Comparison of ENCODE assay signal across 15 mouse cellular contexts in the genomic region with DNA sequence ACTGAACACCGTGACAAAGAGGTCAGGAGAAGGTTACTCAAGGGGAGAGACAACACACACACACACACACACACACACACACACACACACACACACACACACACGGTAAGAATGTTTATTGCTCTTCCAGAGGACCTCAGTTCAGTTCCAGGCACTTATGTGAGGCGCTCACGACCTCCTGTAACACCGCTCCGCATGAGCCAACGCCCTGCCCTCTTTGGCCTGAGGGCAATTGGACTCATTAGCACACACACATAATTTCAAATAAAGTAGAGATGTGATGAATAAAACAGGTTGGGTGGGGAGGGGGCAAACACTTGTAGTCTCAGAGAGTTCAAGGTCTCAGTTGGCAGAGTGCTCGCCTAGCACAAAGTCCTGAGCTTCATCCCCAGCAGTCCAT. TPM values are rescaled to one million over a fixed set of nuclear protein-coding genes. Genes with fewer than 3 reads are reported as not detected.
A peak's percentile ranks its signal among the peaks of the same experiment; 100 is the strongest.
DNase-seq lines count a peak whose midpoint lies in the region; ATAC-seq and TF ChIP-seq lines count a peak whose summit lies in the region.
"Had no signal": no experiment of that assay in that cellular context is flagged by ENCODE, and none has a peak within 500 bp of the region (broad histone marks: within the 10 kb centered on the region; RNA-seq: fewer than 3 reads in every experiment).

No protein-coding gene starts in this region.

- DNase-seq in kidney, adult 18-20 months: no peak
- DNase-seq in ES-E14 (ENCODE audit: low read depth, low spot score): no peak
- DNase-seq in liver, embryonic 13.5 days: no peak
- DNase-seq in gastrocnemius, adult 18-20 months (ENCODE audit: low spot score): no peak
- no peak for DNase-seq in cerebellum, adult 2 months
- DNase-seq: gastrocnemius, postnatal 10 days; layer of hippocampus, adult 9-11 months; right cerebral cortex, adult 18-20 months had no signal

- TF ChIP-seq POLR2A in cerebellum, adult 2 months (IDR thresholded peaks at IDR 0.05; ENCODE audit: borderline replicate concordance, insufficient read depth, low read length): no peak

- peak overlapping the region; percentile 54 for H3K4me2 ChIP-seq in kidney, embryonic 16.5 days (replicated peaks; ENCODE audit: low read depth, low read length)
- no peak overlapping the region for H3K4me2 ChIP-seq in embryonic facial prominence, embryonic 12.5 days (replicated peaks)
- H3K4me2 ChIP-seq in liver, embryonic 13.5 days: peak overlapping the region; percentile 32
- H3K4me2 ChIP-seq: midbrain, embryonic 12.5 days had no signal

- no peak for TF ChIP-seq CTCF in cerebellum, adult 2 months (IDR thresholded peaks at IDR 0.05; ENCODE audit: borderline replicate concordance, insufficient read depth, low read depth, low read length)

- 63% methylated on average over 8 of the region's 8 CpGs for WGBS in kidney, embryonic 16.5 days
- 72% methylated on average over 8 of the region's 8 CpGs for WGBS in embryonic facial prominence, embryonic 12.5 days
- 78% methylated on average over 8 of the region's 8 CpGs for WGBS in liver, embryonic 13.5 days (ENCODE audit: insufficient replicate concordance)
- WGBS in cerebellum, adult 2 months: 87% methylated on average over 8 of the region's 8 CpGs

- H3K36me3 ChIP-seq in kidney, embryonic 16.5 days (ENCODE audit: insufficient read depth, low read length): no peaks in the 10 kb centered on the region
- H3K36me3 ChIP-seq in ES-E14 (ENCODE audit: control insufficient read depth, insufficient read depth, low read length, poor library complexity, severe bottlenecking): no peaks in the 10 kb centered on the region
- no peaks in the 10 kb centered on the region for H3K36me3 ChIP-seq in embryonic facial prominence, embryonic 12.5 days
- H3K36me3 ChIP-seq in liver, embryonic 13.5 days: no peaks in the 10 kb centered on the region
- H3K36me3 ChIP-seq: forebrain, embryonic 10.5 days; hindbrain, embryonic 12.5 days; midbrain, embryonic 12.5 days; neural tube, embryonic 12.5 days had no signal

- no peaks in the 10 kb centered on the region for H3K27me3 ChIP-seq in kidney, embryonic 16.5 days (ENCODE audit: insufficient read depth, low read length)
- H3K27me3 ChIP-seq in embryonic facial prominence, embryonic 12.5 days: no peaks in the 10 kb centered on the region
- H3K27me3 ChIP-seq in liver, embryonic 13.5 days: no peaks in the 10 kb centered on the region
- no peaks in the 10 kb centered on the region for H3K27me3 ChIP-seq in cerebellum, adult 2 months (ENCODE audit: control insufficient read depth, insufficient read depth, low read length)
- H3K27me3 ChIP-seq: hindbrain, embryonic 12.5 days; midbrain, embryonic 12.5 days; neural tube, embryonic 12.5 days had no signal

- peak overlapping the region; percentile 94 for H3K27ac ChIP-seq in kidney, embryonic 16.5 days (ENCODE audit: low read length)
- H3K27ac ChIP-seq in ES-E14 (ENCODE audit: insufficient read depth, low read depth, low read length, poor library complexity, severe bottlenecking): peak overlapping the region; percentile 94
- H3K27ac ChIP-seq in embryonic facial prominence, embryonic 12.5 days: peak overlapping the region; percentile 82
- peak overlapping the region; percentile 63; the same call in 1 of the 2 replicates for H3K27ac ChIP-seq in liver, embryonic 13.5 days
- no peak overlapping the region for H3K27ac ChIP-seq in cerebellum, adult 2 months (ENCODE audit: insufficient read depth, low read length)
- H3K27ac ChIP-seq: midbrain, embryonic 12.5 days; neural tube, embryonic 12.5 days had no signal

- ATAC-seq in kidney, embryonic 16.5 days (ENCODE audit: low FRiP score, low TSS enrichment): no peak
- ATAC-seq in embryonic facial prominence, embryonic 12.5 days (ENCODE audit: insufficient number of reproducible peaks, insufficient read depth, low FRiP score, low TSS enrichment): no peak
- ATAC-seq in liver, embryonic 13.5 days (ENCODE audit: low read depth): no peak
- ATAC-seq in megakaryocyte-erythroid progenitor cell, adult 5-6 weeks (replicated peaks; ENCODE audit: low FRiP score, low TSS enrichment, poor library complexity, severe bottlenecking): no peak

- peak overlapping the region; percentile 44 for H3K4me3 ChIP-seq in kidney, embryonic 16.5 days (ENCODE audit: low read length)
- H3K4me3 ChIP-seq in ES-E14 (ENCODE audit: insufficient read depth in 1 of 2, low read depth in 1 of 2, low read length in 2 of 2, poor library complexity in 1 of 2, severe bottlenecking in 1 of 2): peak overlapping the region; percentile 68 to 69
- H3K4me3 ChIP-seq in embryonic facial prominence, embryonic 12.5 days: no peak overlapping the region
- H3K4me3 ChIP-seq in liver, embryonic 13.5 days (replicated peaks): no peak overlapping the region
- no peak overlapping the region for H3K4me3 ChIP-seq in cerebellum, adult 2 months (replicated peaks; ENCODE audit: insufficient read depth, low read depth, low read length)
- H3K4me3 ChIP-seq: forebrain, embryonic 10.5 days; hindbrain, embryonic 12.5 days; midbrain, embryonic 12.5 days; neural tube, embryonic 12.5 days had no signal

- in situ Hi-C loops in ES-E14 (cut with MboI; ENCODE audit: low sequenced_read_pairs in 2 of 2, unreplicated experiment in 2 of 2): no loop called here

- H3K4me1 ChIP-seq in kidney, embryonic 16.5 days (ENCODE audit: insufficient read depth, low read length): peaks cover 57% of the 10 kb centered on the region
- peaks cover 11 to 18% of the 10 kb centered on the region in 2 experiments; a peak in 3 of 4 replicates for H3K4me1 ChIP-seq in ES-E14 (ENCODE audit: control insufficient read depth in 2 of 2, insufficient read depth in 2 of 2, low read length in 2 of 2, poor library complexity in 1 of 2)
- peaks cover 31% of the 10 kb centered on the region for H3K4me1 ChIP-seq in embryonic facial prominence, embryonic 12.5 days
- peaks cover 34% of the 10 kb centered on the region for H3K4me1 ChIP-seq in liver, embryonic 13.5 days (replicated peaks)
- H3K4me1 ChIP-seq in cerebellum, adult 2 months (ENCODE audit: control insufficient read depth, insufficient read depth, low read length): no peaks in the 10 kb centered on the region
- H3K4me1 ChIP-seq: neural tube, embryonic 12.5 days had no signal

- no peaks in the 10 kb centered on the region for H3K9me3 ChIP-seq in kidney, embryonic 16.5 days (ENCODE audit: low read length)
- no peaks in the 10 kb centered on the region for H3K9me3 ChIP-seq in ES-E14 (ENCODE audit: control insufficient read depth, insufficient read depth, low read depth, low read length)
- H3K9me3 ChIP-seq in embryonic facial prominence, embryonic 12.5 days: no peaks in the 10 kb centered on the region
- no peaks in the 10 kb centered on the region for H3K9me3 ChIP-seq in liver, embryonic 13.5 days (replicated peaks)
- H3K9me3 ChIP-seq: forebrain, embryonic 10.5 days; hindbrain, embryonic 12.5 days; midbrain, embryonic 12.5 days; neural tube, embryonic 12.5 days had no signal

- H3K9ac ChIP-seq in kidney, embryonic 16.5 days (replicated peaks; ENCODE audit: low read length): 0 out of 2 replicates have a peak overlapping the region, but pooled peaks have one; percentile 69
- peak overlapping the region; percentile 76; the same call in 1 of the 2 replicates for H3K9ac ChIP-seq in ES-E14 (ENCODE audit: insufficient read depth, low read depth, low read length, poor library complexity, severe bottlenecking)
- no peak overlapping the region for H3K9ac ChIP-seq in embryonic facial prominence, embryonic 12.5 days
- no peak overlapping the region for H3K9ac ChIP-seq in liver, embryonic 13.5 days
- H3K9ac ChIP-seq: hindbrain, embryonic 12.5 days; midbrain, embryonic 12.5 days; neural tube, embryonic 12.5 days had no signal

TF ChIP-seq in ES-E14, 5 proteins besides CTCF, POLR2A, EP300 and RAD21:
- TF ChIP-seq HCFC1 (IDR thresholded peaks at IDR 0.05; ENCODE audit: borderline replicate concordance, insufficient read depth, low read length) (no peak), ZNF384 (IDR thresholded peaks at IDR 0.05; ENCODE audit: low read depth, low read length) (no peak), CHD2 (IDR thresholded peaks at IDR 0.05; ENCODE audit: low read depth, low read length) (no peak), ZC3H11A (IDR thresholded peaks at IDR 0.05; ENCODE audit: borderline replicate concordance, low read depth, low read length) (no peak), MAFK (IDR thresholded peaks at IDR 0.05; ENCODE audit: insufficient read depth, low read depth, low read length) (no peak)

RNA-seq across cellular contexts. Expression of gene Pcbp1, which starts 30.0 kb away (rescaled TPM):
- 195 and 234 TPM in 2 replicates for polyA plus RNA-seq in kidney, embryonic 16.5 days (2015; fragmentation: Nextera tagmentation; extraction: Ambion mirVana)
- total RNA-seq in ES-E14 (2012; rRNA removed): 68.4 and 102 TPM in 2 replicates
- polyA plus RNA-seq in embryonic facial prominence, embryonic 12.5 days (2016; fragmentation: Nextera tagmentation; extraction: Ambion mirVana): 537 and 549 TPM in 2 replicates
- polyA plus RNA-seq in liver, embryonic 13.5 days (2015; fragmentation: Nextera tagmentation; extraction: Ambion mirVana): 327 and 339 TPM in 2 replicates
- total RNA-seq in megakaryocyte-erythroid progenitor cell, adult 5-6 weeks (2014; fragmentation: Nextera tagmentation): 289 and 315 TPM in 2 replicates
- total RNA-seq in megakaryocyte-erythroid progenitor cell, adult 5-6 weeks (2017): 118 and 123 TPM in 2 replicates
- total RNA-seq in gastrocnemius, adult 18-20 months (2021): 100 to 1,000 TPM; 114 to 128 TPM
- 179 and 186 TPM in 2 replicates for polyA plus RNA-seq in cerebellum, adult 2 months (2012; rRNA removed)

RNA-seq across cellular contexts. Expression of gene C87436, which starts 58.0 kb away (rescaled TPM):
- polyA plus RNA-seq in kidney, embryonic 16.5 days (2015; fragmentation: Nextera tagmentation; extraction: Ambion mirVana): 22.0 and 28.4 TPM in 2 replicates
- total RNA-seq in ES-E14 (2012; rRNA removed): 12.5 and 13.1 TPM in 2 replicates
- polyA plus RNA-seq in embryonic facial prominence, embryonic 12.5 days (2016; fragmentation: Nextera tagmentation; extraction: Ambion mirVana): 27.0 and 30.3 TPM in 2 replicates
- polyA plus RNA-seq in liver, embryonic 13.5 days (2015; fragmentation: Nextera tagmentation; extraction: Ambion mirVana): 12.4 and 14.5 TPM in 2 replicates
- 29.8 and 33.8 TPM in 2 replicates for total RNA-seq in megakaryocyte-erythroid progenitor cell, adult 5-6 weeks (2014; fragmentation: Nextera tagmentation)
- 12.4 and 21.9 TPM in 2 replicates for total RNA-seq in megakaryocyte-erythroid progenitor cell, adult 5-6 weeks (2017)
- 1 to 10 TPM; 9.2 to 10.0 TPM for total RNA-seq in gastrocnemius, adult 18-20 months (2021)
- 24.3 and 25.3 TPM in 2 replicates for polyA plus RNA-seq in cerebellum, adult 2 months (2012; rRNA removed)

Comparison
In these comparisons a context has a peak if more than half of its experiments do, and no peak if none do; other contexts are left out.
1. H3K4me3 ChIP-seq: peak in kidney, embryonic 16.5 days (single experiment) and ES-E14 (2 of 2); none in embryonic facial prominence, embryonic 12.5 days (single experiment), liver, embryonic 13.5 days (single experiment) and cerebellum, adult 2 months (single experiment).
2. H3K9ac ChIP-seq: peak in kidney, embryonic 16.5 days (single experiment) and ES-E14 (single experiment); none in embryonic facial prominence, embryonic 12.5 days (single experiment) and liver, embryonic 13.5 days (single experiment).